Comparison of ENCODE assay signal across 19 mouse cellular contexts in genomic region chr2:92903650-92904049, GRCm38 (mm10). TPM values are rescaled to one million over a fixed set of nuclear protein-coding genes. Genes with fewer than 3 reads are reported as not detected.
"Had no signal": no experiment of that assay in that cellular context is flagged by ENCODE, and none has a peak within 500 bp of the region (broad histone marks: within the 10 kb centered on the region; RNA-seq: fewer than 3 reads in every experiment).

No protein-coding gene starts in this region.

- H3K4me2 ChIP-seq: heart, embryonic 11.5 days; heart, embryonic 13.5 days; heart, embryonic 15.5 days; hindbrain, embryonic 12.5 days; hindbrain, embryonic 14.5 days; limb, embryonic 12.5 days; liver, embryonic 11.5 days; liver, embryonic 13.5 days had no signal

- H3K9me3 ChIP-seq: heart, embryonic 13.5 days; heart, embryonic 15.5 days; hindbrain, embryonic 12.5 days; limb, embryonic 10.5 days; liver, embryonic 13.5 days had no signal

- ATAC-seq: intestine, embryonic 16.5 days had no signal

- DNase-seq: gastrocnemius, postnatal 14 days; gastrocnemius, postnatal 36 days; heart, adult 11 months; heart, adult 2 months; kidney, adult 11 months; liver had no signal

- H3K27me3 ChIP-seq: hindbrain, embryonic 12.5 days had no signal

- H3K9ac ChIP-seq: heart, embryonic 13.5 days; heart, embryonic 15.5 days; hindbrain, embryonic 12.5 days; hindbrain, embryonic 14.5 days; limb, embryonic 12.5 days; liver, embryonic 13.5 days had no signal

- H3K27ac ChIP-seq: heart, adult 2 months; heart, embryonic 13.5 days; heart, embryonic 15.5 days; hindbrain, embryonic 12.5 days; hindbrain, embryonic 14.5 days; hindbrain, postnatal 0 days; left cerebral cortex, adult 2 months; limb, embryonic 10.5 days; limb, embryonic 12.5 days; liver, embryonic 13.5 days had no signal

- H3K36me3 ChIP-seq: heart, embryonic 13.5 days; heart, embryonic 15.5 days; hindbrain, embryonic 12.5 days; limb, embryonic 10.5 days; limb, embryonic 12.5 days; liver, embryonic 13.5 days had no signal

- H3K4me1 ChIP-seq: heart, embryonic 13.5 days; heart, embryonic 15.5 days; liver, embryonic 13.5 days had no signal

- H3K4me3 ChIP-seq: heart, adult 2 months; heart, embryonic 13.5 days; heart, embryonic 15.5 days; hindbrain, embryonic 12.5 days; left cerebral cortex, adult 2 months; limb, embryonic 10.5 days; limb, embryonic 12.5 days; liver, embryonic 13.5 days had no signal

RNA-seq across cellular contexts. Expression of gene Syt13, which starts 11.2 kb away (rescaled TPM):
- total RNA-seq: hematopoietic stem cell, adult 5-6 weeks had no signal
